Mouse (Mus musculus) neural tube, embryonic 15.5 days (tissue): ENCODE measurements around the gene Scarb2. TPM values are rescaled to one million over a fixed set of nuclear protein-coding genes. Genes with fewer than 3 reads are reported as not detected.

Source experiments
- ATAC-seq: fragments of 200-750 bp; cut with Nextera tagmentation; 2 replicates; pipeline ENCODE4 v1.8.0; 2017; ENCODE audit warnings: mild to moderate bottlenecking, moderate TSS enrichment, moderate library complexity; ENCODE audit not compliant: low FRiP score
- H3K27ac ChIP-seq: fragments of 300-500 bp; sonication (generic); replicated peaks from 2 replicates; pipeline ENCODE4 v1.5.1; 2015; ENCODE audit warnings: mild to moderate bottlenecking, inconsistent platforms
- H3K27me3 ChIP-seq: fragments of 300-500 bp; sonication (generic); replicated peaks from 2 replicates; pipeline ENCODE4 v1.6.1; 2015; ENCODE audit warnings: inconsistent platforms
- H3K36me3 ChIP-seq: fragments of 300-500 bp; sonication (generic); 2 replicates; pipeline ENCODE4 v1.6.1; 2015; ENCODE audit warnings: inconsistent platforms
- H3K4me1 ChIP-seq: fragments of 300-500 bp; sonication (generic); 2 replicates; pipeline ENCODE4 v1.6.1; 2015; ENCODE audit warnings: inconsistent platforms
- H3K4me2 ChIP-seq: fragments of 300-500 bp; sonication (generic); 2 replicates; pipeline ENCODE4 v1.6.1; 2015; ENCODE audit warnings: inconsistent platforms, mild to moderate bottlenecking, moderate library complexity
- H3K4me3 ChIP-seq: fragments of 300-500 bp; sonication (generic); replicated peaks from 2 replicates; pipeline ENCODE4 v1.5.1; 2015; ENCODE audit warnings: mild to moderate bottlenecking, inconsistent platforms
- H3K9ac ChIP-seq: fragments of 300-500 bp; sonication (generic); replicated peaks from 2 replicates; pipeline ENCODE4 v1.6.1; 2015; ENCODE audit warnings: mild to moderate bottlenecking, inconsistent platforms
- H3K9me3 ChIP-seq: fragments of 300-500 bp; sonication (generic); replicated peaks from 2 replicates; pipeline ENCODE4 v1.6.1; 2016; ENCODE audit warnings: inconsistent platforms
- WGBS: fragments of 180-500 bp; shearing (Covaris S2); methylation state at CpG from one replicate; pipeline ENCODE4 v1.1.7; 2015; ENCODE audit warnings: mixed read lengths; 5-methylcytosine and 5-hydroxymethylcytosine counted together
- polyA plus RNA-seq: library from polyadenylated mRNA; unstranded; fragments of >200 nt; fragmentation: Nextera tagmentation; extraction: Ambion mirVana; gene quantifications from 2 replicates; pipeline ENCODE4 v1.2.1, GENCODE M21; 2015

Gene Scarb2
- polyA plus RNA-seq, 1 experiment from 2014 or later = 21.3 TPM

DNA sequence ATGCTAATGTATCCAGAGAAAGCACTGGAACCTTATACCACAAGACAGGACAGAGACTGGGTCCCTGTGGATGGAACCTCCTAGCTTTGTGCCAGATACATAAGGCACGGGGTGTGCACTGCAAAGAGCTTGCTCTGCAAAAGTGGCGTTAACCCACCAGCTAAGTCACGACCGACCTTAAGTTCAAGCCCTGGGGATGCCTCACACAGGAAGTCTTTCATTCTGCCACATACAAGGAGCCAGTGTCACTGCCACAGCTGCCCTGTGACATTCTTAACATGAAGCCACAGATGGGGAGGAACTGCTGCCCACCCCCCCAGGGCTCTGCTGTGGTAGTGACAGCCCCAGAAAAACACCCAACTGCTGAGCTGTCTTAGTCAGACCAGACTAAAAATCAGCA, 15.9 kb downstream of the Scarb2 start:
- ATAC-seq = no peak
- no peaks in the 10 kb centered on the region for H3K36me3 ChIP-seq
- H3K4me3 ChIP-seq = no peak overlapping the region
- no peak overlapping the region for H3K4me2 ChIP-seq
- H3K9me3 ChIP-seq = no peaks in the 10 kb centered on the region
- no peak overlapping the region for H3K27ac ChIP-seq
- H3K4me1 ChIP-seq = peaks cover 31% of the 10 kb centered on the region
- H3K27me3 ChIP-seq = no peaks in the 10 kb centered on the region
- no peak overlapping the region for H3K9ac ChIP-seq
- WGBS = 72% methylated on average over 4 of the region's 4 CpGs

DNA sequence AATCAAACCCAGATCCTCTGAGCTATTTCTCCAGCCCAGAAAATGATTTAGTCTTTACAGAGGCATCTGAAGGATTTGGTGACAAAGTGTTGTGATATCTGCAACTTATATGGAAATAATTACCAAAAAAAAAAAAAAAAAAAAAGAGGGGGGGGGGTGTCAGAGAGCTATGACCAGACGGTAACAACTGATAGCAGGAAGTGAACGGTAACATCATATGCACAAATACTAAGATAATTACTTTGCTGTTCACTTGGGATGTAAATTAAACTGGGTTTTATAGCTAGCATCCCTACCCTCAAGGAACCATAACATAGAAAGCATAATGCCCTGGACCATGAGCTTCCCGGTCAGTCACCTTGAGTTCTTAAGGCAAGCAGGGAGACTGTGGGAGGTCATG, 16.3 kb downstream of the Scarb2 start:
- WGBS = 40% methylated on average over 3 of the region's 3 CpGs
- no peak overlapping the region for H3K27ac ChIP-seq
- H3K9ac ChIP-seq = no peak overlapping the region
- no peaks in the 10 kb centered on the region for H3K9me3 ChIP-seq
- H3K36me3 ChIP-seq = no peaks in the 10 kb centered on the region; the same call in 1 of the 2 replicates
- peaks cover 26% of the 10 kb centered on the region for H3K4me1 ChIP-seq
- ATAC-seq = no peak
- no peaks in the 10 kb centered on the region for H3K27me3 ChIP-seq
- no peak overlapping the region for H3K4me2 ChIP-seq
- H3K4me3 ChIP-seq = no peak overlapping the region

DNA sequence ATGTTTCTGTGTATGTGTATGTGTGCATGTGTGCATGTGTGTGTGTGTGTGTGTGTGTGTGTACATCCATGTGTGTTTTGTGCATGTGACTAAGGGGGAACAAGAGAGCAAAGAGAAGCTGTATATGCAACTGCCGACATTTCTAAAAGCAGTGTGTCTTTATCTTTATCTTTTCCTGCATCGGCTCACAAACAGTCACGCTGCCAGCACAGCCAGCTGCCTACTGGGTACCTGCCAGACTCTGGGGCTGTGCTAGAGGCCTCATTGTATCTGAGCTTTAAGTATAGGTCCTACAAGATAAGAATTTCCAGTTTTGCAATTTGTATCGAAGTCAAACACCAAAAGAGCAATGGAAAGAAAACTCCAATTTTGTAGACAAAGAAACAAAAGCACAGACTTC, 17.1 kb downstream of the Scarb2 start:
- H3K27me3 ChIP-seq = no peaks in the 10 kb centered on the region
- peaks cover 25% of the 10 kb centered on the region for H3K4me1 ChIP-seq
- no peak overlapping the region; the same call in 1 of the 2 replicates for H3K9ac ChIP-seq
- H3K4me3 ChIP-seq = no peak overlapping the region
- H3K4me2 ChIP-seq = no peak overlapping the region
- 56% methylated on average over 4 of the region's 4 CpGs for WGBS
- H3K9me3 ChIP-seq = no peaks in the 10 kb centered on the region
- 0 out of 2 replicates have a peak, but pooled peaks have one; percentile 11 for ATAC-seq
- 0 out of 2 replicates have a peak overlapping the region, but pooled peaks have one; percentile 15 for H3K27ac ChIP-seq
- H3K36me3 ChIP-seq = peaks cover 6% of the 10 kb centered on the region

DNA sequence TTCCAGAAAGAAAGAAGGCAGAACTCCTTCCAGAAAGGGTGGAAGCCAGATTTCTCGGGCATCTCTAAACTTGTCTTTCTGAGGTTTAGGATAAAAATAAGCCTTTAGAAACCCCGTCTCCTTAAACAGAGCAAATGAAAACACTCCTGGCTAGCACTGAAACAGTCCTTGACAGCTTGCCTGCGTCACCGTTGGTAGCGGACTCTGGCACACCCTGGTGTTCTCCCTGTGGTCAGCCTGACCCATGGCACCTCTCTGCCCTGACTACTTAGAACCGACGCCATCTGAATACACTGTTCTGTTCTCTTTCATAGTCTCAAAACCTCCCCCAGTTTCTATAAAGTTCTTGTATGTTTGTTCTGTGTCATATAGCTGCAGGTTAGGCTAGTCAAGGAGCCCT, 17.7 kb downstream of the Scarb2 start:
- Histone ChIP-seq H3K27ac (0 out of 2 replicates have a peak overlapping the region, but pooled peaks have one; percentile 15), H3K4me3 (no peak overlapping the region), H3K4me1 (peaks cover 25% of the 10 kb centered on the region), H3K27me3 (no peaks in the 10 kb centered on the region), H3K4me2 (no peak overlapping the region), H3K36me3 (peaks cover 11% of the 10 kb centered on the region), H3K9me3 (no peaks in the 10 kb centered on the region), H3K9ac (no peak overlapping the region; the same call in 1 of the 2 replicates)
- ATAC-seq = peak; percentile 46; the same call in 1 of the 2 replicates
- WGBS = 65% methylated on average over 7 of the region's 7 CpGs

DNA sequence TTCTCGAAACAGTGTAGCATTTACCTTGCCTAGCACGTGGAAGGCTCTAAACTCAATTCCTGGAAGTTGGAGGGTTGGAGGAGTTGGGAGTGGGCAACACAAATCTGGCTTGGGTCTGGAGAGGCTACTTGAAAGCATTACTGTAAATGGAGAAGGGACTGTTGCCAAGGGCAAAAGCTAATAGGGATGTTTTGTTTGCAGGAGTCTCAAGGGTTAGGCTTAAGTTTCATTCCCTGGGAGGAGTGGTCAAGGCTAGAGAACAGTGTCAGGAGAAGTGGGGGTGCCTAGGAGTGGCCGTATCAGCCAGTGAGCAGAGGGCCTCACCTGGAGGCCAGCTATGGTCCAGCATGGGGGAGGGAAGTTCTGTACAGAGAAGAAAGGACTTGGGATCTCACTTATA, 18.2 kb downstream of the Scarb2 start:
- Histone ChIP-seq H3K4me1 (peaks cover 20% of the 10 kb centered on the region), H3K4me2 (no peak overlapping the region), H3K36me3 (peaks cover 16% of the 10 kb centered on the region), H3K9ac (no peak overlapping the region), H3K27me3 (no peaks in the 10 kb centered on the region), H3K27ac (no peak overlapping the region), H3K4me3 (no peak overlapping the region), H3K9me3 (no peaks in the 10 kb centered on the region)
- no peak; the same call in 1 of the 2 replicates for ATAC-seq
- WGBS = 81% methylated on average over 3 of the region's 3 CpGs

DNA sequence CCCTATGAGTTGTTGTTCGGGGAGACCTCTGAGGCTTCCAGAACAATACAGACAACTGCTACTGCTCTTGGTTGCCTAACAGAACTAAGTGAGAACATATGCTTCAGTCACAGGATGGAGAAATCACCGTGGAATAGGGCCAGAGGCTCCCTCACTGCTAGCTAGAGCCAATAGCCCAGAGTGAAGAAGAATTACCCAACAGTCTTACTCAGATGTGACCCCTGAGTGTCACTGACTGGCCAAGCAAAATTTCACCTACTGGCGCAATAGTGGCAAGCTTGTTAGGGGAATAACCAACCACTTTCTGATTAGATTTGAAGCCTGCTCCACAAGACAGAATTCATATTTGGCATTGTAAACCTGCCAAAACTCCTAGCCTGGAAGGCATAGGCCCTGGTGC, 19.9 kb downstream of the Scarb2 start:
- ATAC-seq = no peak
- no peak overlapping the region for H3K9ac ChIP-seq
- no peaks in the 10 kb centered on the region for H3K27me3 ChIP-seq
- H3K9me3 ChIP-seq = no peaks in the 10 kb centered on the region; the same call in 1 of the 2 replicates
- H3K36me3 ChIP-seq = peaks cover 29% of the 10 kb centered on the region
- peaks cover 19% of the 10 kb centered on the region for H3K4me1 ChIP-seq
- no peak overlapping the region for H3K27ac ChIP-seq
- H3K4me2 ChIP-seq = no peak overlapping the region
- H3K4me3 ChIP-seq = no peak overlapping the region
- WGBS = 87% methylated on average over 3 of the region's 3 CpGs

DNA sequence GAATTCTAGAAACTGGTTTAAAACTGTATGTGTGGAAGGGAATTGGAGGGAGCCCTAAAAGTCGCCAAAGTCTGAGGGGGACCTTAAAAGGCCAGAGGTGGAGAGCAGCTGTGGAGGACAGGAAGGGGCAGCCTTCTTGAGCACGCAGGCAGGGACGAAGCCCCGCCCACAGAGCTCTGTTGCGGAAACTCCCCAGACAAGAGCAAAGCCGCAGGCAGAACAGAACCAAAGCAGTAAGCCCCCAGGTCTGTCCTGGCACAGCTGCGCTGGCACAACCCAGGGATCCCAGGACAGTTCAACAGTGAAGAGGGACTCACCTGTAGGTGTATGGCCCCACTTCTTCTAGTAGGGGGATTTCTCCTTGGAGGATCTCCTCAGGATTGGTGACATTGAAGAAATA, 21.8 kb downstream of the Scarb2 start:
- Histone ChIP-seq H3K9me3 (no peaks in the 10 kb centered on the region; the same call in 1 of the 2 replicates), H3K4me2 (no peak overlapping the region), H3K27ac (no peak overlapping the region), H3K36me3 (peaks cover 29% of the 10 kb centered on the region), H3K27me3 (no peaks in the 10 kb centered on the region), H3K4me1 (peaks cover 15% of the 10 kb centered on the region), H3K4me3 (no peak overlapping the region), H3K9ac (no peak overlapping the region)
- no peak for ATAC-seq
- WGBS = 68% methylated on average over 7 of the region's 7 CpGs

DNA sequence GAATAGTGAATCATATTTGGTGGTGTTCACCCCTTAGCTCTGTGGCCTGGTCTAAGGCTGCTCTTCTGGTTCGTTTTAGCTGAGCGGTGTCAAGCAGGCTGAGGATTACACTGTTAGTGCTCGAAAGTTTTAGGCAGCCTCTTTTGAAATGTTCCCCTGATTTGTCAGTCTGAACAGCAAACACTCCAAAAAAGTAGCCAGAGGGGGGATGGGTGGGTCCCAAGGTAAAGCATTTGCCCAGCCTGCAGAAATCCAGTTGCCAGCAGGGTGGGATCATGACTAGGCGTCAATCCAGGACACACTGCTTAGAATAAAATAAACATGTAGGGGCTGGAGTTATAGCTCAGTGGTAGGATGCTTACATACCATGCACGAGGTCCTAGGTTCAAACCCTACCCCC, 33.8 kb downstream of the Scarb2 start:
- Histone ChIP-seq H3K27me3 (no peaks in the 10 kb centered on the region), H3K27ac (no peak overlapping the region), H3K4me1 (no peaks in the 10 kb centered on the region), H3K9ac (no peak overlapping the region), H3K4me3 (no peak overlapping the region), H3K36me3 (peaks cover 5% of the 10 kb centered on the region; the same call in 1 of the 2 replicates), H3K4me2 (no peak overlapping the region), H3K9me3 (no peaks in the 10 kb centered on the region)
- ATAC-seq = no peak
- 89% methylated on average over 5 of the region's 5 CpGs for WGBS

DNA sequence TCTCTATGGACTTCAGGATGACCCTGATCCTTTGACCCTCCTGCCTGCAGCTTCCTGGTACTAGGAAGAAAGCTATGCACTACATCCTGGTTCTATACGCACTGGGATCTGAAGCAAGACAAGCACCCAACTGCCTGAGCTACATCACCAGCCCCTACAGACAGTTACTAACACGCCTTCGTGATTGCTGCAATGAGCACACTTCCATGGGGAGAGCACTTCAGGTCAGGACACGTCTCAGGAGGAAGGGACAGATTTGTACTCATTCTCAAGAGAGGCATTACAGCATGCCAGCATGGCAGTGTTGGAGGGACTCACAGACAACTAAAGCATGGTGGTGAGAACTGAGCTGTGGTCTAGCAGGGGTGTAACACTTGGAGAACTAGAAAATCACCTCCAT, 35.1 kb downstream of the Scarb2 start:
- no peak for ATAC-seq
- no peak overlapping the region for H3K27ac ChIP-seq
- H3K4me1 ChIP-seq = no peaks in the 10 kb centered on the region
- no peaks in the 10 kb centered on the region for H3K9me3 ChIP-seq
- peaks cover 5% of the 10 kb centered on the region; the same call in 1 of the 2 replicates for H3K36me3 ChIP-seq
- WGBS = 94% methylated on average over 4 of the region's 4 CpGs
- H3K9ac ChIP-seq = no peak overlapping the region
- no peaks in the 10 kb centered on the region for H3K27me3 ChIP-seq
- no peak overlapping the region for H3K4me3 ChIP-seq
- H3K4me2 ChIP-seq = no peak overlapping the region

DNA sequence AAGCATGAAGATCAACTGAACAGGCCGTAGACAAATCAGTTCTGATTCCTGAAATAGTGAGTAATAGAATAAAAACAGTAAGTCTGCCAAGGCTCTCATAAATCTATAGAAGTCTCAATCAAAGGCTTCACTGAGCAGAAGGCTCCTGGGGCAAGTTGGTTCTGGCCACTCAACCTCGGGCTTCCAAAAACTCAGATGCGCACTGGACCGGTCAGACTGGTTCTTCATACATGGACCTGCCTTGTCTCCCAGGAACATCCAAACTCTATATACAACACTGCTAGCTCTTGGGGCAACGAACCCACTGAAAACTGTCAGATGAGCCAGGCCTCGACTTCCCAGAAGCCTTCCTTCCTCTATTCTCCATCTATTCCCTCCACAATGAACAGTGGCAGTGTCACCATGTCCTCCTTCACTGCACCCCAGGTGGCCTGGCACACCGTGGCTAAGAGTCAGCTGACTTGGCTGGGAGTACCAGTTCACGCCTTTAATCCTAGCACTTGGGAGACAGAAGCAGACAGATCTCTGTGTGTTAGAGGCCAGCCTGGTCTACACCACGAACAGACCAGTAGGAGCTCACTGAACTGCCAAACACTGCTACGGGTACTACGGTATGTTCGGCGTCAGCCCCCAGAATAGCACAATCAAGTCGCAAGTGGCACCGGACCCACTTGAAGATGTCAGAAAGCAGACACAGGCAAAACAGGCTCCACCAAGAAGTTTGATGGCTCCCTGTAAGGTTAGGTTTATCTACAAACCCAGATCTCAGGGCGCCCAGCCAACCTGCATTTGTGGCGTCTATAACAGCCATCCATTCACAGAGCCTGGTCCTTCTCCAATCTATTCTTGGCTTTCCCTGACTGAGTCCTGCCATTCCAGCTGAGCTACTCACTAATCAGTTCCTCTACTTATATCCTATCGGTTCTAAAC, 37.2 kb downstream of the Scarb2 start:
- no peak for ATAC-seq
- no peak overlapping the region for H3K27ac ChIP-seq
- H3K4me3 ChIP-seq = no peak overlapping the region

DNA sequence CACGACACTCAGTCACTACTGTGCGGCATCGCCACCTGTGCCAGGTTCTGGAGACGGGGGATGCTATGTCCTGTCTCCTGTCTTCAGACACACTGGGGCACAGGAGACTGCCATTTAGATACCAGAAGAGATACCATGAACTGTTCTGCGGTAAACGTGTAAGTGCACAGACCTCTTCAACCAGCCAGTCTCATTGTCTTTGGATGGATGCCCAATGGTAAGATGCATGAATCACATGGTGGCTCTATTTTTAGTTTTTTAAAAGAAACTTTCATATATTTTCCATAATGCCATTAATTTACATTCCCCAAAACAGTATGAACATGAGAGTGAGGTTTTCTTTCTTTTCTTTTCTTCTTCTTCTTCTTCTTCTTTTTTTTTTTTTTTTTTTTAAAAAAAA, 38.4 kb downstream of the Scarb2 start:
- no peak overlapping the region for H3K4me2 ChIP-seq
- WGBS = 89% methylated on average over 6 of the region's 6 CpGs
- no peak for ATAC-seq
- H3K27ac ChIP-seq = no peak overlapping the region
- no peaks in the 10 kb centered on the region for H3K4me1 ChIP-seq
- 0 out of 2 replicates have a peak, but pooled peaks cover 5% of the 10 kb centered on the region for H3K36me3 ChIP-seq
- H3K27me3 ChIP-seq = no peaks in the 10 kb centered on the region
- no peak overlapping the region for H3K4me3 ChIP-seq
- H3K9ac ChIP-seq = no peak overlapping the region
- no peaks in the 10 kb centered on the region for H3K9me3 ChIP-seq

More for the DNA sequence above, 37.2 kb downstream of the Scarb2 start:
- Histone ChIP-seq H3K4me1 (no peaks in the 10 kb centered on the region), H3K9me3 (no peaks in the 10 kb centered on the region), H3K4me2 (no peak overlapping the region), H3K27me3 (no peaks in the 10 kb centered on the region), H3K36me3 (0 out of 2 replicates have a peak, but pooled peaks cover 5% of the 10 kb centered on the region), H3K9ac (no peak overlapping the region)
- WGBS = 90% methylated on average over 18 of the region's 18 CpGs
